Mouse (Mus musculus): ENCODE results near the gene Prpsap1.
"Not testable (repeated sequence)": the region's sequence is repeated elsewhere in the genome, so short reads cannot be mapped to it uniquely, and the experiment has no call there.

The Prpsap1 gene

GRCm38 (mm10) chr11:116515330-116516020 is 21.5 kb upstream of the Prpsap1 start:
- DNase-seq (ENCODE audit: low read depth, low spot score): no peak

DNA sequence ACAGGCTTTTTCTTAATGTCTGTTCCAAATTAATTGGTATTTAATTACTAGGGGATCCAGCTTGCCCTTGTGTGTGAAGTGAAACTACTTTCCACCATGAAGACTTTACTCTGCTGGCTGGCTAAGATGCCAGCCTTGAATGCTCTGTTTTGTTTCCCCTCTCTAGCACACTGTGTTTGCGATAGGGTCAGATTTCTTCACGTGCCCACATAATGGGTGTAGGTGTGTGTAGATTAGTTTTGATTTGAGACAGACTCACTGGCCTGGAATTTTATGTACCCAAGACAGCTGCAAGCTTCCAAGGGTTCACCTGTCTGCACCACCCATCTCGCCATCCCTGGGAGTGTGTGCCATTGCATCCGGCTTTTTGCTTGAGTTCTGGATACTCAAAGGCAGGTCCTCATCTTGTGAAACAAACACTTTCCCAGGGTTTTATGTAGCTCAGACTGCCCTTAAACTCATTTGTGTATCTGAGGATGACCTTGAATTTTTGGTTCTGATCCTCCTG is 19.6 kb upstream of the Prpsap1 start:
- DNase-seq (ENCODE audit: low read depth, low spot score): no peak

DNA sequence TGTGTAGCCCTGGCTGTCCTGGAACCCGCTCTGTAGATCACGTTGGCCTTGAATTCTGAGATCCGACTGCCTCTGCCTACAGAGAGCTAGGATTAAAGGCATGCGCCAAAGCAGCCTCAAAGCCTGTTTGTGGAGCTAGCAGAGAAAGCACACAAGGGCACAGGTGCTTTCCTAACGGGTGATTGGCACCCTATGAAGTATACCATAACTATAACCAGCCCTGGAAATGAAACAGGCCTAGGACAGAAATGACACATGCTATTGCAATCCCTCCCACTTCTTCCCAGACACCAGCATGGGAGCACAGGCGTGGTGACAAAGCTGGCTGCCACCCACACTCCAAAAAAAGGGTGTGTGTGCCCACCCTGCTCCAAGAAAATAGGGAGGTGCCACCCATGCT is 19.0 kb upstream of the Prpsap1 start:
- DNase-seq (ENCODE audit: low read depth, low spot score): no peak

- no peak for DNase-seq (ENCODE audit: low read depth, low spot score)
These were observed 18.2 kb upstream of the Prpsap1 start for GRCm38 (mm10) chr11:116512154-116512553.

DNA sequence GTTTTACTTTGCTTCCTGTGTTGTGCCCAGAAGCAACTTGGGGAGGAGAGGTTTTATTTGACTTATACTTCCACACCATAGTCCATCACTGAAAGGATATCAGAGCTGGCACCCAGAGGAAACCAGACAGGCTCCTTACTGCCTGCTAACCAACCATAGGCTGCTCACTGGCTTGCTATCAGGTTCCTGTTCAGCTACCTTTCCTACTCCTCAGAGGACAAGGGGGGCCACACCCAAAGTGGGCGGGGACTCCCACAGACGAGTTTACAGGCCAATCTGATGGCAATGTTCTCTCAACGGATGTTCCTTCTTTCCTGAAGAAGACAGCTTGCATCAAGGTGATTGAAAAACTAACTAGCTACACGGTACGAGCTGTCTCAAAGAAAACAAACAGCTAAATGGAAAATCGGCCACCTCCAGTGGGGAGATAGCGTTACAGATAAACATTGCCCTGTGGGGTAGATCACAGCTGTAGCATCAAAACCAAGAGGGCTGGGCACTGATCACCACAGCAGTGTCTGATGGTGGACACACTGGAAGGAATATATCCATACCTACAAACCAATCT is 17.4 kb upstream of the Prpsap1 start:
- no peak for DNase-seq (ENCODE audit: low read depth, low spot score)

DNA sequence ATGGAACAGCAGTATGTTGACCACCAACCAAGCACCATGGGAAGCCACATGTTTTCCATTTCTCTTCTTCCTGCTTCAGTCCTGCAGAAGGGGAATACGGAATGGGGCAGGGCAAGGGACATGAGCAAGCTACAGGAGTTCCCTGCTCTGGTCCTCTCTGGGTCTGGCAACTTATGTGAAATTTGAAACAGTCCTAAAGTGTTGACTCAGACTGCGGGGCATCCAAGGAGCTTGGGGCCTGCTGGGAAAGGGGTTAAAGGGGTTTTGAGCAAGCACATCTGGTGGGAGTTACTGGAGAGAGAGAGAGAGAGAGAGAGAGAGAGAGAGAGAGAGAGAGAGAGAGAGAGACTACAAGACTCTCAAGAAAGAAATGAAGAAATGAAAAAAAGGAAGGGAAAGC is 14.7 kb upstream of the Prpsap1 start:
- DNase-seq (ENCODE audit: low read depth, low spot score): peak; percentile 44

GRCm38 (mm10) chr11:116506151-116506875 is 12.3 kb upstream of the Prpsap1 start:
- no peak for DNase-seq (ENCODE audit: low read depth, low spot score)

- no peak for DNase-seq (ENCODE audit: low read depth, low spot score)
These were observed 11.6 kb upstream of the Prpsap1 start for GRCm38 (mm10) chr11:116505573-116505972.

DNA sequence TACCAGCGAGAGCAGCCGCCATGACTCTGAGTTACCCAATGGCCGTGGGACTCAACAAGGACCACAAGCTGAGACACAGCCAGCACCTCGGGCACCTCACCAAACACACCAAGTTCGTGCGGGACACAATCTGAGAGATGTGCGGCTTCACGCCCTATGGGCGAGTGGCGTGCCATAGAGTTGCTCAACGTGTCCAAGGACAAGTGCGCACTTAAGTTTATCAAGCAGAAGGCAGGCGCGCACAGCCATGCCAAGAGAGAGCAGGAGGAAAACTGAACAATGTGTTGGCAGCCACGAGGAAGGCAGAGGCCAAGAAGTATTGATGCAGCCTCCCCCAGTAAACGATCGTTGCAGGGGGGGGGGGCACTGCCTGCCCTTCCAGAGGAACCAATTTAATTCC is 10.5 kb upstream of the Prpsap1 start:
- DNase-seq (ENCODE audit: low read depth, low spot score): no peak

DNA sequence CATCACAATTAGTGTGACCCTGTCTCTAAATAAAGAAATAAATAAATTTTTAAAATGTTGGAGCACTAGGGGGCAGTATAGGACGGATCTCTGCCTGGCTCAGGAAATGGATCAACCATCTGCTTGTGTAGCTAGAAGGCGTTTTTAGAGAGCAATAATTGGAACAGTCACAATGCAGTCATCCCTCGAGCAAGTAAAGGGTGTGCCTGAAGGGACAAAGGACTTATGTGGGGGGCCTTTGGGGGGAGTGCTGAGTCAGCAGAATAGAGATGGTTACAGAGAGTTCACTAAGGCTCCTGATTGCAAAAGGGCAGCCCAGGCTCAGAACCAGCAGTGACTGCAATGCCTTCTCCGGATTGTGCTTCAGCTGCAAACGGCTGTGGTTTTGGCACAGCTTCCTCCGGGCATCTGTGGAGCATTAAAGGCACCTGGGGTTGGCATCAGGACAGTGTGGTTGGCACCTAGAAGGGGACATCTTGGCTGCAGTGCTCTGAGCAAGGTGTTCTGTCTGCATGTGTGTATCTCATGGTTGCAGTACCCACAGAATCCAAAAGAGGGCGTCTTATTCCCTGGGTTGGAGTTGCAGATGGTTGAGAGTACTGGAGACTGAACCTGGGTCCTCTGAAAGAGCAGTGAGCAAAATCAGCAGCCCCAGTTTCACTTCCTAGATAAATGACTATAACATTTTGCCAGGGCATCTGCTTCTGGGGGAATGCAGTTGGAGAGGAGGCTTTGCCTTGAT is 7.2 kb upstream of the Prpsap1 start:
- peak; percentile 73 for DNase-seq (ENCODE audit: low read depth, low spot score)

GRCm38 (mm10) chr11:116499018-116499417 is 5.0 kb upstream of the Prpsap1 start:
- DNase-seq (ENCODE audit: low read depth, low spot score): no peak

- DNase-seq (ENCODE audit: low read depth, low spot score): no peak
These were observed 4.6 kb upstream of the Prpsap1 start for GRCm38 (mm10) chr11:116498596-116498995.

- no peak for DNase-seq (ENCODE audit: low read depth, low spot score)
These were observed 3.3 kb upstream of the Prpsap1 start for GRCm38 (mm10) chr11:116497313-116497712.

DNA sequence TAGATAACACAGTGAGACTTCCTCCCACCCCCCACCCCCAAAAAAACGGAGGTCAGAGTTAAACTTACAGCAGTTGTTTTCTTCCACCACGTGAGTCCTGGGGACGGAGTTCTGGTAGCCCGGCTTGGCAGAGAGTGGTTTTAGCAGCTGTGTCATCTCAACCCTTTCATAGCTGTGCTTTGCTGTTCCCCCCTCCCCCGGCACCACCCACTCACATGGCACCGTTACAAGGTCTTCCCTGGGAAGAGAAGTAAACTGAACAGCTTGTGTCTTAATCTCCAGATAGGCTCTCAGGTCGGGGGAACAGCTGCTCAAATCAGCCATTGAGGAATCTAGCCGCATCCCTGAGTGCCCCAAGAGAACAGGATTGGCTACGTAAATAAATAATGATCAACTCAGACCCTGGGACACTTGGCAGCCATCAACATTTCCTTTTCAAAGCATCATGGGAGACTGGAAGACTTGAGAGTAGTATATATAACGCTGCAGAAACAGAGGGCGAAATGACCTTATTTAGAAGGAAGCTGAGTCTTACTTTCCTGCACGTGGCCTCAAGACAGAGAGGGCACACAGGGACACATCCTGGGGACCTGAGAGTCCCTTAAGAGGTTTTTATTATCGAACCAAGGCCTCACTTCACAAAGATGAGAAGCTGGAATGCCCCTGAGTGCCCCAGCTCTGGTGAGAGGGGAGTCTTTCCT is 622 bp upstream of the Prpsap1 start:
- peak; percentile 42 for DNase-seq (ENCODE audit: low read depth, low spot score)

- no peak for DNase-seq (ENCODE audit: low read depth, low spot score)
These were observed 811 bp downstream of the Prpsap1 start for GRCm38 (mm10) chr11:116493191-116493590.

- DNase-seq (ENCODE audit: low read depth, low spot score): not testable (repeated sequence)
These were observed 1.5 kb downstream of the Prpsap1 start for GRCm38 (mm10) chr11:116492507-116492906.

DNA sequence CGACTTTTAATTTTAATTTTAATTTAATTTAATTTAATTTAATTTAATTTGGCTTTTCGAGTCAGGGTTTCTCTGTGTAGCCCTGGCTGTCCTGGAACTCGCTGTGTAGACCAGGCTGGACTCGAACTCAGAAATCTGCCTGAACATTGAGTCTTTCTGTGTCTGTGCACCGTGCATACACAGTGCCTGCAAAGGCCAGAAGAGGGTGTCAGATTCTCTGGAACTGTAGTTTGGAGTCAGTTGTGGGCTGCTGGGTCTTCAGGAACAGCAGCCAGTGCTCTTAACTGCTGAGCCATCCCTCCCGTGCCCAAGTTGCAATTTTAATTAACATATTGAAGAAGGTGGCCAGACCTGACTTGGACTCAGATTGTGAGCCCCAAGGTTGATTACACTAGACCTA is 2.7 kb downstream of the Prpsap1 start:
- DNase-seq (ENCODE audit: low read depth, low spot score): no peak

- peak; percentile 89 for DNase-seq (ENCODE audit: low read depth, low spot score)
These were observed 3.5 kb downstream of the Prpsap1 start for GRCm38 (mm10) chr11:116490232-116491107.

DNA sequence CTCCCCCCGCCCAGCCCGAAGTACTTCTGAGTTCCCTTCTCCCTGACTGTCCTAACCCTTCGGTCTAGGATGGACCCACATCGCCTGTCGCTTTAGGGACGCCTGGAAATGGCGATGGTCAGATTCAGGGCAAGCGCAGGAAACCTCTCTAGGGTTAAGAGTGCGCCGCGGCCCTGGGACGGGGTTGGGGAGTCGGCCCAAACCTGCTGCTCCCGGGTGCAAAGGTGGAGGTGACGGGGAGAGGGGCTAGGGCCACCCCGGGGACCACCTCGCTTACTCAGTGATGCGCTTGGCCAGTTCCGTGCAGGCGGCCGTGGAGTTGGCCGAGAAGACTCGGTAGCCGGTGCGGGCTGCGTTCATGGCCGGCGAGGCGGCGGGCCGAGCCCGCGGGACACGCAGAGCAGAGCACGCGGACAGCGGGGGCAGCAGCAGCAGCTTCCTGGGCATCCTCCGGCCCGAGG is 4.2 kb downstream of the Prpsap1 start:
- DNase-seq (ENCODE audit: low read depth, low spot score): peak; percentile 21

DNA sequence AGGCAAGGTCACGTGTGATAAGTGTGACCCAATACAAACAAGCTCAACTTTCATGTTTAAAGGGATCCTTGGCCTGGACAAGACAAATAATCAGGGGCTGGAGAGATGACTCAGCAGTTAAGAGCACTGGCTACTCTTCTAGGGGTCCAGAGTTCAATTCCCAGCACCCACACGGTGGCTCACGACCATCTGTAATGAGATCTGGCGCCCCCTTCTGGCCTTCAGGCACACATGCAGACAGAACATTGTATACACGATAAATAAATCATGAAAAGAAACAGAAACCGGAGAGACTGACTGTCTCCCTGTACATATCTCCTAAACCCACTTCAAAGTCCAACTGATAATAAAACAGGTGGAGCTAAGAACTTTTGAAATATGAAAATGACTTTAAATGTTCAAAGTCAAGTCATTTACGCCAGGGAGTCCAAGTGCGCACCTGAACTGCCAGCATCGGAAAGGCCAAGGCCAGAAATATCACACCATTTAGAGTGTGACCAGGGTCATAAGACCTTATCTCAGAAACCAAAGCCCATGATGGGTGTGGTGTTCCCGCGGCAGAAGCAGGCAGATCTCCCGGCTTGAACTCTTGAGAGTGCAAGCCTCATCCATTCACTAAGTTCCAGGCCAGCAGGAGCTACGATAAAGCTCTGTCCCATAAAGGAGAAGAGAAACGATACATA is 5.2 kb downstream of the Prpsap1 start:
- no peak for DNase-seq (ENCODE audit: low read depth, low spot score)
